Mouse (Mus musculus) thymus, postnatal 25 days (tissue): ENCODE measurements around the gene Ier5.
A peak's percentile ranks its signal among the peaks of the same experiment; 100 is the strongest.

Experiments used
- DNase-seq: peaks from one replicate; pipeline ENCODE4 v3.0.0; 2022

The Ier5 gene

DNA sequence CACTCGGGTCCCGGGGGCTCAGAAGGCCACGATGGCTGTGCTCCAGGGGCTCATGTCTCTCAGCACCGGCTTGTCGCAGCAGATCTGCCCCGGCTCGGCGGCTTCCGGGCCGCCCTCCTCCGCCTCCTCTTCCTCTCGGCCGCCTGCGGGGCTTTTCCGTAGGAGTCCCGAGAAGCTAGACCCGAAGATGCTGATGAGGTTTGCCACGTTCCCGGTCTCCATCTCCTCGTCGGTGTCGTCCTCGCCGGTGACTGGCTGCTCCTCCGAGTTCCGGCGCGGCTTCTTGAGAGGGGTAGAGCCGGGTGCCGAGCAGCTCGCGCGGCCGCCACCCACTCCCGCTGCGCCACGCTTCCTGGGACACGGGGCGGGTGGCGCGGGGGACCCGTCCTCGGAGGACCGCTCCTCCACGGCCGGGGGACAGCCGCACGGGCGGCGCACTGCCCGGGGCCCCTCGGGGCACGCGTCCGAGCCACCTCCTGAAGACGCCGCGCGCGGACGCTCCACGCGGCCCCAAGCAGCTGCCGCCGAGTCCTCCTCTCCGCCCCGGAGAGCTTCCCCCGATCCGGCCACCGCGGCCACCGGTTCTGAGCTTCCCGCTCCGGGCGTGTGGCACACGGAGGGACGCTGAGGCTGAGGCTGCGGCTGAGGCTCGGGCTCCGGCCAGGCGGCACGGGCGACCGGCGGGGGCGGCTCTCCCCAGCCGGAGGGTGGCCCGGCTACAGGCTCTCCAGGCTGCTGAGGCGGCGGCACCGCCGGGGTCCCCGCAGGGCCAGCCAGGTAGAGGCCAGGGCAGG lies 753 bp downstream of the Ier5 start:
- peak; percentile 76 for DNase-seq

DNA sequence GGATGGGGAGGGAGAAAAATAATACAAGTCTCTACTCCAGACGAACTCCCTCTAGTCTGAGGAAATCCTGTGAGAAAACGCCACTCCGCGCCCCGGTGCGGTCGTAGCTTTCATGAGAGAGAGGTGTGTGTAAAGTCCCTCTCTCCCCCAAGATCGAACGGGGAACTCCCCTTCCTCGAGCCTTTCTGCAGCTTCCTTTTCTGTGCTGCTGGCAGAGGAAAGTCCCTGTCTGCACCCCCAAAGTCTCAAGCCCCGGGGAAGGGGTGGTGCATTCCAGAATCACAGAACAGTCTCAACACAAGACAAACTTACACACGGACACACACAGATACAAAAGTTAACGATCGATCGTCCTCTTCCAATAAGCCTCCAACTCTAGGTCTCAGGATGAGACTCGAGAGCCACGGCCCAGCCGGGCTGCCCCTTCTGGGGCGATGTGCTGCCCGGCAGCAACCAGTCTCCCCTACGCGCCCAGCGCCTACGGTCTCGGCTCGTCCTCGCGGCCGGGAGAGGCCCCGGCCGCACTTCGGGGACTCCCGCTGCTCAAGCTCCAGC lies 1.4 kb downstream of the Ier5 start:
- DNase-seq: peak; percentile 78

DNA sequence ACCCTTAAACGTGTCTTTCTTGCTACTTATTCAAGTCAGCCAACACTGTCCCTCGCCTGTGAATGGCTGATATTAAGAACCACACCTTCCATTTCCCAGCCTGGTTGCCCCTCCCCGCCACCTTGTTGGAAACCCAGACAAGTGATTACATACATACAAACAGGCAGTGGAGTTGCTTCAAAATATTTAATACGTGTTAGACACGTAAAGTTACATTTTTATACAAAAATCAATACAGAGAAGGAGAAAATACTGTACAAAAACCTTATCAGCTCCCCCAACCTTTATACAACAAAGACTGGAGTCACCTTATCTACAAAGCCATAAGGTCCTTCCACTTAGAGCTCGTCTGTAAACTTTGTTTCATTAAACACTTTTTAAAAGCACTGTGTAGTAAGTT lies 2.1 kb downstream of the Ier5 start:
- DNase-seq: no peak

GRCm38 (mm10) chr1:155096620-155097261 lies 2.7 kb downstream of the Ier5 start:
- no peak for DNase-seq

DNA sequence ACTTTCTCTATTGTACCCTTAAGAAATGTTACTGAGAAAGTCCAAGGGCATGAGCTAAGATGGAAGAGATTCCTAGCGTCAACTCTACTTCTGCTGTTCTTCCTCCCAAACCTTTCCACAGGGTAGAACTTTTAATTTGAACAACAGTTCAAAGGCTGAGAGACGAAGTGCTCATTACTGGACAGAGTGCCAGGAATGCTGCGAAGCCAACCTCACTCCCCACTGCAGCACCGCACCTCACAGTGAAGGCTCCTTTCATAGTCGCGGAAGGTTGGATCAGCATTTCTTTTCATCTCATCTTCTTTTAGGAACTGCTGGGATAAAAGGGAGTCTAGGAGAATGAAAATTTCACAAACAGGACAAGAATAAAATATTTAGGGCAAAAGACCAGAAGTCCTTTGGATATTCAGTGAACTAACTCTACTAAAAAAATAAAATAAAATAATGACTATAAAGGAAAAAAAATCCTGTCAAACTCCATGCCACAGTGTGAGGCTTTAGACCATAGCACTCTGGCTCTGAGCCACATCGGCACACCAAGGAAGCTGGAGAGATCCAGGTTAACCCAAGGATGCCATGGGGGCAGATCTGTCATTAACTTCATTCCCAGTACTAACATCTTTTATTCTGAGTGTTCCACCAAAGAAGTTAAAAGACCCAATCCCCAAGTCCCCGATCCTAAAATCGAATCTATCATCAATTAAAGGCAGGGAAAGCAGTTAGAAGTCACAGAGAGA lies 5.3 kb downstream of the Ier5 start:
- DNase-seq: no peak

GRCm38 (mm10) chr1:155093145-155093791 lies 6.2 kb downstream of the Ier5 start:
- DNase-seq: no peak

GRCm38 (mm10) chr1:155091842-155092800 lies 7.3 kb downstream of the Ier5 start:
- no peak for DNase-seq

GRCm38 (mm10) chr1:155091374-155091841 lies 8.0 kb downstream of the Ier5 start:
- DNase-seq: no peak

GRCm38 (mm10) chr1:155090736-155091135 lies 8.7 kb downstream of the Ier5 start:
- no peak for DNase-seq

- no peak for DNase-seq
Observed at GRCm38 (mm10) chr1:155090327-155090726, 9.1 kb downstream of the Ier5 start.

DNA sequence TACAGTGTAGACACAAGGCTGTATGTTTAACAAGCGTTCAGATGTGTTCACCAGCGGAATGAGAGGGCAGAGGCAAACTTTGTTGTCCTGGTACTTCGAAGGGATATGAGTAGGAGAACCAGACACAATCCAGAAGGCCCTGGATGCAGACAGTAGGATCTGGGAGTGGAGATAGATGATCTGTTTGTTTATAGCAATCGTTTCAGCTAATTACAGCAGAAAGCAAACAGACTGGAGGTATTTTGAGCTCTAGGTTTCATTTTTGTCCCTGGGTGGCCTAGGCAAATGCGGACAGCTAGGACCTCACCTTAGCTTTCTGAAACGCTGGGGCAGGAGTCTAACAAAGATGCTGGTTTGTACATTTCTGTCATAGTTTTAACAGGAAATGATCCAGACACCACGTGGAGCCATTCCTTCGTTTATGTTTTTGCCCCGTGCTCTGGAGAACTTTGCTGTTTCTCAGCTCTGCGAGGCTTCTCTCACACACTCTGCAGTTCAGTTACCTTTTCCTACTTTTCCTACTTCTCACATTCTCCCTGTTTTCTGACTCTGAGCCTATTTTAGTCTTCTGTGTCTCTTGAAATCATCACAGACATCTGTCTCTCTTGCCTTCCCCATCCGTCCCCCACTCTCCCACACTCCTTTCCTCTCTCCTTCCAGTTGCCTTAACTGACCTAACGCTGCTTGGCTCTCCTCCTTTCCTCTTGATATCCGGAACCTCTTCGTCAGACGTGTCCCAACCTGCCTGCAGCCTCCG lies 10.4 kb downstream of the Ier5 start:
- DNase-seq: no peak

GRCm38 (mm10) chr1:155088046-155088445 lies 11.4 kb downstream of the Ier5 start:
- no peak for DNase-seq

- DNase-seq: peak; percentile 49
Observed at GRCm38 (mm10) chr1:155086893-155087292, 12.5 kb downstream of the Ier5 start.

DNA sequence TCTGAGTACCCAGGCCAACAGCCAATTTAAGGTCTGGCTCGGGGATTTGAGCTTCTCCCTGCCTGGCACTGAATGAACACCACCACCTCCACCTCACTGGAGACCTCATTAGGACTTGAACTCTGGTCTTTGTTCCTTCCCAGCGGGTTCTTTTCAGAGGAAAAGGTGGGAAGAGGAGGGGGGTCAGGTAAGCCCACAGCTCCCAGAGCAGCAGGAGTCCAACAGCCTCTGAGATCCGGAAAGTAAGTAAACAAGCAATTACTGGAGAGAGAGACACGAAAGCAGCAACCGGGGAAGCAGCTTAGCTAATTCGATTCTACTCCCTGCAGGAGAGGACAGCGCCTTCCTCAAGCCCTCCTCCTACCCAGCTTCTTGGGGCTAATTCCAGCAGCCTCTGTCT lies 13.0 kb downstream of the Ier5 start:
- DNase-seq: no peak

GRCm38 (mm10) chr1:155084839-155085238 lies 14.6 kb downstream of the Ier5 start:
- DNase-seq: no peak

GRCm38 (mm10) chr1:155083271-155084265 lies 15.9 kb downstream of the Ier5 start:
- DNase-seq: peak; percentile 89

- no peak for DNase-seq
Observed at GRCm38 (mm10) chr1:155082965-155083268, 16.5 kb downstream of the Ier5 start.

GRCm38 (mm10) chr1:155082158-155082964 lies 17.1 kb downstream of the Ier5 start:
- no peak for DNase-seq

DNA sequence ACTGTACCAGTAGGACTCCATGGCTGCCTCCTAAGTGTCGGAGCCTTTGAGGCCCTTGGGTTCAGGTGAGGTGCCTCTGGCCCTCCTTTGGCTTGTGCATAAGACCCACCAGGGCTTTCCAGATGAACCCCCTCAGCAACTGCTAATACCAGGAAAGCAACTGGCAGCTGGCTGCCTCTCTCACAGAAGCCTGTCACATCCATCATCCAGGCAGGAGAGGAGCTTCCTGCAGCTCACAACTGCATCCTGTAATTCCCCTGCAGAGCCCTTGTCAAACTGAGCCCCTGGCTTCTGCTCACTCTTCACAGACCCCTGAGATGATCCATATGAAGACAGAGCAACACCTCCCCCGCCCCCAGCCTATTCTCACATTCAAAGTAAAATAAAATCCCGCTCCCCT lies 21.8 kb downstream of the Ier5 start:
- no peak for DNase-seq
